10 mouse cellular contexts compared by ENCODE assay signal in the genomic region with DNA sequence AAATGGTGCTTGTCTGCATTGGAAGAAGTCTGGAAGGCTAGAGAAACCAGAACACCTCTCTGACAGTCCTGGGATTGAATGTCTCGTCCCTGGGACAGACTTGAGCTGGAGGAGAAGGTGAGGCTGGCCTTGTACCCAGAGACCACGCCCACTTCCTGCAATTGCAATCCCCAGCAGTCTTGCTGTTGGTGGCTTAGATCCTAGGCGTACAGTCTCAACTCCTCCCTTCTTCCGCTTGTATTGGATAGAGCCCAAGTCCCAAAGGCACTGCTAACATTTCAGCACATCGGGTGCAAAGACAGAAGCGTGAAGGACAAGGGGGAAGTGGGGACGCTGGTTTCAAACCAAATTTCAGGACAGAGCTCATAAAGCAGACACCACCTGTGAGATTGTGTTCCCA.
A peak's percentile ranks its signal among the peaks of the same experiment; 100 is the strongest.
DNase-seq lines count a peak whose midpoint lies in the region; ATAC-seq and TF ChIP-seq lines count a peak whose summit lies in the region.
"Had no signal": no experiment of that assay in that cellular context is flagged by ENCODE, and none has a peak within 500 bp of the region (broad histone marks: within the 10 kb centered on the region; RNA-seq: fewer than 3 reads in every experiment).

No protein-coding gene starts in this region.

- ATAC-seq in kidney, embryonic 15.5 days (replicated peaks; ENCODE audit: low FRiP score): no peak
- no peak for ATAC-seq in midbrain, embryonic 16.5 days
- ATAC-seq: forebrain, postnatal 0 days had no signal

- H3K4me3 ChIP-seq in kidney, adult 2 months (ENCODE audit: insufficient read depth, low read depth, low read length): no peak overlapping the region
- no peak overlapping the region for H3K4me3 ChIP-seq in kidney, embryonic 15.5 days (replicated peaks)
- H3K4me3 ChIP-seq in midbrain, embryonic 16.5 days (ENCODE audit: low read depth, low read length): no peak overlapping the region

- DNase-seq in kidney, adult 2 months: peak; percentile 38
- DNase-seq in R1 (ENCODE audit: low read depth, low spot score): peak; percentile 85
- peak; percentile 43 for DNase-seq in induced T-regulatory cell, adult 2 months (ENCODE audit: low read depth)
- peak; percentile 37 for DNase-seq in splenic B cell, adult 2 months (ENCODE audit: low read depth, low spot score)
- DNase-seq in layer of hippocampus, postnatal 36 days: no peak
- DNase-seq in left cerebral cortex, adult 18-20 months (ENCODE audit: low spot score in 2 of 2): no peak
- DNase-seq: cerebellum, adult 2 months had no signal

- no peaks in the 10 kb centered on the region for H3K36me3 ChIP-seq in kidney, adult 2 months (ENCODE audit: control insufficient read depth, insufficient read depth, low read length)
- no peaks in the 10 kb centered on the region for H3K36me3 ChIP-seq in kidney, embryonic 15.5 days
- H3K36me3 ChIP-seq in splenic B cell, adult 2 months (ENCODE audit: control insufficient read depth, insufficient read depth, low read length, poor library complexity, severe bottlenecking): no peaks in the 10 kb centered on the region
- no peaks in the 10 kb centered on the region for H3K36me3 ChIP-seq in midbrain, embryonic 16.5 days (ENCODE audit: control insufficient read depth, insufficient read depth, low read length)

- no peak overlapping the region for H3K4me2 ChIP-seq in kidney, embryonic 15.5 days
- H3K4me2 ChIP-seq in midbrain, embryonic 16.5 days (ENCODE audit: low read length): no peak overlapping the region

- TF ChIP-seq CTCF in kidney, adult 2 months (conservative IDR thresholded peaks at IDR 0.05; ENCODE audit: insufficient read depth, insufficient read length, low read depth, low read length): no peak

- H3K27ac ChIP-seq in kidney, adult 2 months (ENCODE audit: insufficient read depth, low read depth, low read length): no peak overlapping the region
- no peak overlapping the region for H3K27ac ChIP-seq in kidney, embryonic 15.5 days
- H3K27ac ChIP-seq in midbrain, embryonic 16.5 days (ENCODE audit: low read length): no peak overlapping the region

- no peaks in the 10 kb centered on the region for H3K27me3 ChIP-seq in kidney, adult 2 months (replicated peaks; ENCODE audit: control insufficient read depth, insufficient read depth, low read length)
- H3K27me3 ChIP-seq in kidney, embryonic 15.5 days: no peaks in the 10 kb centered on the region
- H3K27me3 ChIP-seq in splenic B cell, adult 2 months (ENCODE audit: control insufficient read depth, insufficient read depth, low read length, poor library complexity, severe bottlenecking): no peaks in the 10 kb centered on the region
- no peaks in the 10 kb centered on the region for H3K27me3 ChIP-seq in midbrain, embryonic 16.5 days (ENCODE audit: control insufficient read depth, insufficient read depth, low read depth, low read length)

- no peak for TF ChIP-seq POLR2A in kidney, adult 2 months (IDR thresholded peaks at IDR 0.05; ENCODE audit: low read depth, low read length)

- no peaks in the 10 kb centered on the region for H3K4me1 ChIP-seq in kidney, adult 2 months (ENCODE audit: control insufficient read depth, insufficient read depth, low read length)
- H3K4me1 ChIP-seq in kidney, embryonic 15.5 days: no peaks in the 10 kb centered on the region
- H3K4me1 ChIP-seq in midbrain, embryonic 16.5 days (ENCODE audit: control insufficient read depth, insufficient read depth, low read length): no peaks in the 10 kb centered on the region

- H3K9me3 ChIP-seq in kidney, embryonic 15.5 days (replicated peaks): no peaks in the 10 kb centered on the region
- H3K9me3 ChIP-seq in midbrain, embryonic 16.5 days (replicated peaks; ENCODE audit: control insufficient read depth, low read length, poor library complexity, severe bottlenecking): no peaks in the 10 kb centered on the region

- H3K9ac ChIP-seq in kidney, embryonic 15.5 days: no peak overlapping the region
- H3K9ac ChIP-seq in midbrain, embryonic 16.5 days (ENCODE audit: low read depth, low read length): no peak overlapping the region
- H3K9ac ChIP-seq: forebrain, postnatal 0 days had no signal

- WGBS in kidney, adult 2 months: 36% methylated on average over 7 of the region's 7 CpGs
- WGBS in kidney, embryonic 15.5 days: 29% methylated on average over 7 of the region's 7 CpGs
- 75% methylated on average over 7 of the region's 7 CpGs for WGBS in midbrain, embryonic 16.5 days

Comparison
In these comparisons a context has a peak if more than half of its experiments do, and no peak if none do; other contexts are left out.
1. DNase-seq: peak in kidney, adult 2 months (single experiment), R1 (single experiment), induced T-regulatory cell, adult 2 months (single experiment) and splenic B cell, adult 2 months (single experiment); none in layer of hippocampus, postnatal 36 days (0 of 2) and left cerebral cortex, adult 18-20 months (0 of 2).